Mouse (Mus musculus): ENCODE data around the gene Trpc4. TPM values are rescaled to one million over a fixed set of nuclear protein-coding genes. Genes with fewer than 3 reads are reported as not detected.

The Trpc4 gene
- 10 to 100 TPM; 32.1 to 33.1 TPM for total RNA-seq (2021)
- long read RNA-seq, experiment 1, transcript Trpc4-201 (11 exons, 3,473 nt): major isoform, 14 of 26 reads
- long read RNA-seq, experiment 1, partial matches to known transcripts: 2 of 26 reads
- long read RNA-seq, experiment 1, other reads (novel, unspliced or antisense): 7 of 26 reads
- long read RNA-seq, experiment 2, partial matches to known transcripts: 4 of 13 reads
- long read RNA-seq, experiment 2, other reads (novel, unspliced or antisense): 6 of 13 reads

GRCm38 (mm10) chr3:54155639-54156315 is at the start of gene Trpc4:
Trpc4 (plus strand) TSS chr3:54156035.
- intact Hi-C loops (cut with DNase I): loop anchor here (2.0 to 10.0 kb wide), 6 partner anchors 157 to 628 kb away; partner anchors contain the start of genes Supt20 and Ufm1
- DNase-seq (ENCODE audit: low spot score in 2 of 2): peak; percentile 47 to 52

DNA sequence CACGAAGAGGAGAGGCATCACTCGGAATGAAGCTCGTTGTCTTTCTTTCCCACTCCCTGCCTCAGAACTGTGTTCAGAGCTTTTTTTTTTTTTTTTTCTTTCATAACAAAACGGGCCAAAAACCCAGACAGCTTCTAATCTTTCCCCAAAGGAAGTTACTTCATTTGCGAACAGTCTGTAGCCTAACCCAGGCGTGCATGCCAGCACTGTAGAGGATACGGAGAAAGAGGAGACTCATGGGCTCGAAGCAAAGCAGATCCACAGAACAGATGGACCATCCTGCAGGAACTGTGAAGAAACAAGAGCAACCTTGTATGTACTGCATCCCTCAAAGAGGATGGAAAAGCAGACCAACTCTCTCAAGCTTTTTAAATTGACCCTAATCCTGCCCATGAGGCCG is 44.3 kb upstream of the Trpc4 start:
- DNase-seq (ENCODE audit: low spot score in 2 of 2): no peak
- intact Hi-C loops (cut with DNase I): no loop called here

- no peak for DNase-seq (ENCODE audit: low spot score in 2 of 2)
- intact Hi-C loops (cut with DNase I): no loop called here
Observed at GRCm38 (mm10) chr3:54135376-54135775, 20.5 kb upstream of the Trpc4 start.

- intact Hi-C loops (cut with DNase I): no loop called here
- no peak for DNase-seq (ENCODE audit: low spot score in 2 of 2)
Observed at GRCm38 (mm10) chr3:54141376-54141775, 14.5 kb upstream of the Trpc4 start.

DNA sequence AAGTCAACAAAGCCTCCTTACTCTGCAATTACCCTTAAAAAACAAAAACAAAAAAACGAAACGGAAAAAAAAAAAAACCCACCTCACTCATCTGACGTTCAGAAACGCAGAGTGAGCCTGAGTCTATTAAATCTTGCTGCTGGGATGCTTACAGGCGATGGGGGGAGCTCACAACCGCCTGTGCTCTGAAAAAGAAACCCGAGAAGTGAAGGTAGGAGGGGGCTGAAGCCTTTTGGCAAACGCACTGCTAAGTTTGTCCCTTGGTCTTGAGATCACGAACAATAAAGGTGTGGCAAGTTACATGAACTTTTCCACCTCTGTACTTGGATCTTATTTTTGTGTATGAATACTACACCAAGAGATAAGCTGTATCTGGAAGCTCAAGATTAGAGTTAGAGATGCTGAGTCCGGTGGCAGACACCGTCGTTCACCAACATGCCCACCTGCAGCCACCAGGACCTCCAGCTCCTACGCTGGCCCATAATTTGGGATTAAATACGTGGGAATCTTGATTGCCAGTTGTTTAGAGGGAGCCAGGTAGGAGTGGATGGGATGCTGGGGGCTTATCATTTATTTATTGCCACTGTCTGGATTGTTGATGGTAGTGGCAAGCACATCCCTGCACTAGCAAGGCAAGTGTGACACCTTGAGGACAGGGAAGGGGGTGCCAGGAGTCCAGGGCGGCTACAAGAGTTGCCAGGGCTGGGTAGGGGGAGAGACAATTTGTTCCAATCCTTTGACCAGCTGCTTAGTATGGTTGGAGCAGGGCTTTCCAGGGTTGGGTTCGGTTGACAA is 794 bp upstream of the Trpc4 start:
- intact Hi-C loops (cut with DNase I): loop anchor here (2.0 to 10.0 kb wide), 6 partner anchors 157 to 628 kb away; partner anchors contain the start of genes Supt20 and Ufm1
- peak; percentile 55 to 58 for DNase-seq (ENCODE audit: low spot score in 2 of 2)

GRCm38 (mm10) chr3:54156316-54157000 is 623 bp downstream of the Trpc4 start:
- intact Hi-C loops (cut with DNase I): loop anchor here (5.0 to 10.0 kb wide), 5 partner anchors 156 to 629 kb away; partner anchors contain the start of genes Supt20 and Ufm1
- DNase-seq (ENCODE audit: low spot score in 2 of 2): peak in 1 of 2 experiments; percentile 7

DNA sequence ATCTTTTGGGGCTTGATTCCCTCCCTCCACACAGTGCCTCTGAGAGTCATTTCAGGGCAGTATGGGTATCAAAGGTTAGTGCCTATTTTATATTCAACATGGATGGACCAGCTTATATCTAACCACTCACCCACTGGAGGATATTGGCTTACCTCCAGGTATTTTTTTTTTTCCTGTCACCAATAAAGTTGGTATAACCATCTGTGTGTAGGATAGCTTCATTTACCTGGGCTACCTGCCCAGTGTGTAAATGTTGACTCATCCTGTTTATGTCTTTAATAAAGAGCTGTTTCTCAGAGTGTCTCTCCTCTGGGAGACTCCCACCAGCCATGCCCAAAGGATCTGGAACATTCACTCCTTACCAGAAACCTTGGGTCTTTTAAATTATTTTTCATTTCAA is 14.9 kb downstream of the Trpc4 start:
- intact Hi-C loops (cut with DNase I): no loop called here
- no peak for DNase-seq (ENCODE audit: low spot score in 2 of 2)

GRCm38 (mm10) chr3:54177296-54177695 is 21.5 kb downstream of the Trpc4 start:
- no peak for DNase-seq (ENCODE audit: low spot score in 2 of 2)
- intact Hi-C loops (cut with DNase I): no loop called here

DNA sequence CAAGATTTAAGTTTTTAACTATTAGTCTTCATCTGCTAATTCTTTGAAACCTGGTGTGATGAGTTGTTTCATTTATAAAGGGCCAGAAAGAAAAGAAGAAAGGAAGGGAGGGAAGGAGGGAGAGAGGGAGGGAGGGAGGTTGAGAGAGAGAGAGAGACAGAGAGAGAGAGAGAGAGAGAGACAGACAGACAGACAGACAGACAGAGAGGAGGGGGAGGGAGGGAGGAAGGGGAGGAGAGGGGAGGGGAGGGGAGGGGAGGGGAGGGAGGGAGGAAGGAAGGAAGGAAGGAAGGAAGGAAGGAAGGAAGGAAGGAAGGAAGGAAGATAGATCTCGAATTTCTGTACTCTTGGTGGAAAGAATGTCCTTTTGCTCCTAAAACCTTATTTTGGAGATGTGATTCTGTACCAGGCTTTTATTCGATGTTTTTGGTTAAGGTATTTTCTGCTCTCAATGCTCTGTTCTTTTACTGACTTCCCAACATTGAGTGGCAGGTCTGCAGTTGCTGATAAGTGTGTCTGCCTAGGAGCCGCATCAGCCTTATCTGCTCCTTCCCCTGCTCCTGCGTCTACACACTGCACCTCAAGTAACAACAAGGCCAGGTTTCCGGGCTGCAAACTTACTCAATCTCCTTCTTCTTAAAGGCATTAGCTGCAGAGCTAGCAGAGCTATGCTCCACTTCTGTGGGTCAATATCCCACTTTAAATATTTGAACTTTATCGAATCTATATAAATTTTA is 35.3 kb downstream of the Trpc4 start:
- intact Hi-C loops (cut with DNase I): no loop called here
- no peak for DNase-seq (ENCODE audit: low spot score in 2 of 2)

DNA sequence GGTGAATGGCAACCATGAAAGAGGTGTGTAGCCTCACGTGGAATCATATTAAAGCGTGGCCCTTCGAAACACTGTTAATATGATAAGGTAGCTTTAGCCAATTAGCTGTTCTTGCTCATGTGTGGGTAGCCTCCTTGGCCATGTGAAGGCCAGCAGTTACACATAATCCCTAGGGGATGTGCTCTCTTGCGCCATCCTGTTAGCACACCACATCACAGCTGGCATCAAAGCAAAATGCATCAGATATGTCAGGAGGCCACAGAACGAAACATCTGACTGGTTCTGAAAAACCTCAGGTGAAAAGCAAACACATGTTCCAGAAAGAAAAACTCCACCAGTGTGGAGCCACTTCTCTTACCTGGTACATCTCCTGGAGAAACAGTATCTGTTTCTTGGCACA is 45.4 kb downstream of the Trpc4 start:
- no peak for DNase-seq (ENCODE audit: low spot score in 2 of 2)
- intact Hi-C loops (cut with DNase I): no loop called here

- DNase-seq (ENCODE audit: low spot score in 2 of 2): peak; percentile 27 to 78
- intact Hi-C loops (cut with DNase I): no loop called here
Observed at GRCm38 (mm10) chr3:54204386-54204785, 48.6 kb downstream of the Trpc4 start.

- DNase-seq (ENCODE audit: low spot score in 2 of 2): peak; percentile 34 to 81
- intact Hi-C loops (cut with DNase I): no loop called here
Observed at GRCm38 (mm10) chr3:54210112-54210511, 54.3 kb downstream of the Trpc4 start.

DNA sequence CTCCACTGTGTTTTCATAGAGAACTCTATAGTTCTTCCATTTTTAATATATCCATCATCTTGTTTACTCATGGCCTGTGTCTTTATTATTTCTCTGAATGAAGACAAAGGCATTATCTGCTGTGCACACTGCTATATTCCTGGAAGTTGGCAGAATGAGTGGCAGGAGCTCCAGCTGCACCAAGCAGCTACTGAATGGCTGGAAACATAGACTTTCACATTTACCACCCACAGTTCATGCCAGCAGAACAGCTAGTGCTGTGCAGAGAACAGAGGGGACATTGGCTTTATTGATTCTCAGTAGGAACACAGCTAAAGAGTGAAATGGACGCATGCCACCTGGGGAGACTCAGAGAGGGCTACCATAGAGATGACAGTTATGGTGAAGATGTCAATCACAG is 55.6 kb downstream of the Trpc4 start:
- intact Hi-C loops (cut with DNase I): no loop called here
- DNase-seq (ENCODE audit: low spot score in 2 of 2): peak in 1 of 2 experiments; percentile 30

- DNase-seq (ENCODE audit: low spot score in 2 of 2): no peak
- intact Hi-C loops (cut with DNase I): no loop called here
Observed at GRCm38 (mm10) chr3:54222549-54222948, 66.7 kb downstream of the Trpc4 start.

DNA sequence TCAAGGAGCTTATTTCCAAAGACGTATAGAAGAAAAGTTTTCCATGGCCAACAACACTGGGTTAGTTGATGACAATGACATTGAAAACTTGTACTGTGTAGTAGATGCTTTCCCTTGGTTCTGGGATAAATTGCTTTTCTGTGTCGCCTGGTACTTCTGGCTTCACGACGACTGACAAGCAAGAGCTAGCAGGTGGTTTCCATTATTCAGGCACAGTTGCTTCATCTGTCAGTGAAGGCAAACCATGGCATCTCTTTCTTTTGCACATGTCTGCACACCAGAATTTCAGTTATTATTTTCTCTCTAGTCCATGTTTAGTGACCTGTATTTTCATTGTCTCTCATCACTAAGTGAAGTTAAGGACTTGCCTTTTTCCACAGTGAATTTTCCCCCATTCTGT is 72.6 kb downstream of the Trpc4 start:
- no peak for DNase-seq (ENCODE audit: low spot score in 2 of 2)
- intact Hi-C loops (cut with DNase I): no loop called here

GRCm38 (mm10) chr3:54238891-54239290 is 83.1 kb downstream of the Trpc4 start:
- DNase-seq (ENCODE audit: low spot score in 2 of 2): no peak
- intact Hi-C loops (cut with DNase I): no loop called here

- no peak for DNase-seq (ENCODE audit: low spot score in 2 of 2)
- intact Hi-C loops (cut with DNase I): no loop called here
Observed at GRCm38 (mm10) chr3:54239426-54239825, 83.6 kb downstream of the Trpc4 start.

DNA sequence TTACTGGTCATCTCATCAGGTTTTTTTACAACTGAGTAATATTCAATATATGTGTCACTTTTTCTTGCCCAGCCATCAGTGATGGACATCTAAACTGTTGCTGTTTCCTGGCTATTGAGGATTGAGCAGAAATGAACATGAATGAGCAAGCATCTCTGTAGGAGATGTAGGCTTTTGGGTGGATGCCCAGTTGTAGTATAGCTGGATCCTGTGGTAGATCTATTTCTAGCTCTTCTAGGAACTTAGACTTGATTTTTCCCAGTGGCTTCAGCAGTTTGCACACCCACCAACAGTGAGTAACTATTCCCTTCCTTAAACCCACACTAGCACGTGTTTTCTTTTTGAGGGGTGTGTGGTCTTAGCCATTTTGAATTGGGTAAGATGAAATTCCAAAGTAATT is 87.3 kb downstream of the Trpc4 start:
- intact Hi-C loops (cut with DNase I): no loop called here
- DNase-seq (ENCODE audit: low spot score in 2 of 2): peak; percentile 76 to 88

All from left cerebral cortex, postnatal 14 days (tissue).